Mouse (Mus musculus) layer of hippocampus, adult 2 months (tissue): Measurements from ENCODE around the gene Ptger2. TPM values are rescaled to one million over a fixed set of nuclear protein-coding genes. Genes with fewer than 3 reads are reported as not detected.
A peak's percentile ranks its signal among the peaks of the same experiment; 100 is the strongest.

ENCODE experiments used
- DNase-seq, 2 experiments: peaks; one replicate each; pipeline ENCODE4 v3.0.0; 2022; ENCODE audit warnings: low spot score in 2 of 2
- H3K27ac ChIP-seq: fragments of 200-600 bp; 2 replicates; pipeline ENCODE4 v1.8.1; 2022
- H3K4me3 ChIP-seq: fragments of 200-600 bp; 2 replicates; pipeline ENCODE4 v1.8.1; 2022; ENCODE audit warnings: mild to moderate bottlenecking
- CTCF ChIP-seq: fragments of 200-600 bp; conservative IDR thresholded peaks from 2 replicates; pipeline ENCODE4 v1.8.1; 2022; ENCODE audit warnings: antibody characterized with exemption, mild to moderate bottlenecking, moderate library complexity
- microRNA-seq, 2 experiments: library from miRNA; unstranded; fragments of <30 nt; microRNA quantifications; one replicate each; pipeline ENCODE4 v1.2.0; 2021
- total RNA-seq, 2 experiments: library from RNA; stranded (reverse); gene quantifications; 2 replicates each; pipeline ENCODE4 v1.2.3; 2021

Ptger2 gene
- total RNA-seq, 2 experiments from 2014 or later, result 0.13 to 0.37 TPM

DNA sequence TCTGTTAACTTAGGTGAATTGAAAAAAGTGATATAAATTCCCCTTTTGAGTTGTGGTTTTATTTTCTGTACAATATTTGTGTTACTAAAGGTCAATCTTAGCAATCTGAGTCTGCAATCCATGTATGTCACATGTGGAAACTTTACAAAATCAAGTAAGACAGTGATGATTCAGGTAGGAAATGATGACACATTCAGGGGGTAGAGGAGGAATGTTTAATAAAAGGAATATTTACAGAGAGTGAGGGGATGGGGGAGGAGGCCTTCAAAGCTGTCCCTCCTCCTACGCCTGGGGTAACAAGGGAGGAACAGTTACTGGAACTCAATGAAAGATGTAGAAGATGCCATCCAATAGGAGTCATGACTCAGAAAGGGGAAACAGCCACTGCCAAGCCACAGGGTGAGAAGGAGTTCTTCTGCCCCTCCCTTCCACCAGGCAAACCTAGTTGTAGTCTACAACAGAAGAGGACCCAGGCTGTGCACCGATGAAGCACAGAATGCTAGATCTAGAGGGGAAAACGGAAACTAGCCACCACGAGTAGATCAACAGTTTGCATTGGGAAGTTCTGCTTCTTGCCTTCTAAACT is 17.8 kb downstream of the Ptger2 start:
- TF ChIP-seq CTCF, result no peak
- H3K27ac ChIP-seq, result no peak overlapping the region
- H3K4me3 ChIP-seq, result no peak overlapping the region
- no peak for DNase-seq

DNA sequence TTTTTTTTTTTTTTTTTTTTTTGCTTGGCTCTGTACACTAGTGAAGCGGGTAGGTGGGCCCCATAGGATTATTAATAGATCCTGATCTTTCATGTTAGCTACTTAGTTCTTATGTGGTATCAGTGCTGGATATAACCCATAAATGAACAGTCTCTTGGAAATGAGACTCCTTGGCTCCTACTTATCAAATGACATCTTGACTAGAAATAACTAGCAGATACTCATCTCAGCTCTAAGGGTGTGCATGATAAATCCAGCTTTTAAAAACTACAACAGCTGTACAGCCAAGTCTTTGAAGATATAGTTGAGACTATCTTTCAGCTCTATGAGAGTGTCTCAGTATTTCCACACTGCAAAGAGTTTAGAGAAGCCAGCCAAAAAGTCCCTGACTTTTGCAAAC is 21.2 kb downstream of the Ptger2 start:
- no peak overlapping the region for H3K4me3 ChIP-seq
- TF ChIP-seq CTCF, result no peak
- DNase-seq, result no peak
- H3K27ac ChIP-seq, result no peak overlapping the region

DNA sequence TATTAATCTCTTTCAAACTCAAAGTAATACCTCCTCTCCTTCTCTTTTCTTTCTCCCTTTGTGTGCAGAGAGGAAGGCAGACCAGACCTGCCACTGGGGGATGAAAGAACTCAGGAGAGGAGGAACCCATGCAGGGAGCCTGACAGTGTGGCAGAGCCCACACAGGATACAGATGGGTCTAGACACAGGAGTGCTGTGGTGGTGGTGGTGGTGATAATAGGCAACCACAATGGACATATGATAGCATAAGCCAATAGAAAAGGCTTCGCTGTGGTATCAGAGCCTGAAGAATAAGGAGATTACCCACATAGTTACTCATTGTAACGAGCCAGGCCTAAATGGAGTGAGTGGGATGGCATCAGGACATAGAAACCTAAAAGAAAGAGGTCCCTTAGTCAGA is 23.3 kb downstream of the Ptger2 start:
- TF ChIP-seq CTCF, result no peak
- no peak for DNase-seq
- no peak overlapping the region for H3K4me3 ChIP-seq
- H3K27ac ChIP-seq, result no peak overlapping the region

- TF ChIP-seq CTCF, result no peak
- no peak overlapping the region for H3K4me3 ChIP-seq
- DNase-seq, result no peak
- no peak overlapping the region for H3K27ac ChIP-seq
These were observed 23.7 kb downstream of the Ptger2 start for GRCm38 (mm10) chr14:45011671-45012070.

- no peak for TF ChIP-seq CTCF
- Histone ChIP-seq H3K4me3 (no peak overlapping the region), H3K27ac (no peak overlapping the region)
- DNase-seq, result no peak
These were observed 33.6 kb downstream of the Ptger2 start for GRCm38 (mm10) chr14:45021551-45021950.

GRCm38 (mm10) chr14:45034293-45034692 is 46.3 kb downstream of the Ptger2 start:
- H3K27ac ChIP-seq, result no peak overlapping the region
- TF ChIP-seq CTCF, result no peak
- H3K4me3 ChIP-seq, result no peak overlapping the region
- no peak for DNase-seq

DNA sequence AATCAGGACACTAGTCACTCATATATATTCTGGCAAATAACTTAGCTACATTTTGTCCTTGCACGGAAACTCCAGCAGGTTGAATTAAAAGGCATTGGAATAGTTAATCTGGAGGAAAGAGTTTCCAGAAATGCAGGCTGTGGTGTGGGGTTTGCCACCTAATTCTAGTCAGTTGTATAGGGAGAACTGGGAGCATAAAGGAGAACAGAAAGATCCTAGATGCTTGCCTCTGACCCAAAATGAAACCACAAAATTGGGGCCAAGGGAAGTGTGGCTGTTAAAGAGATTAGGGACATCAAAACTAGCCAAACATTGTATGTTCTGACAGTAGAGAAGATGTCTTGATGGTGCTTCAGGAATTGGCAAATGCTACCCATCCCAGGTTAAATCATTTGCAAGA is 48.6 kb downstream of the Ptger2 start:
- TF ChIP-seq CTCF, result no peak
- H3K27ac ChIP-seq, result no peak overlapping the region
- no peak for DNase-seq
- H3K4me3 ChIP-seq, result no peak overlapping the region

- Histone ChIP-seq H3K4me3 (no peak overlapping the region), H3K27ac (no peak overlapping the region)
- no peak for DNase-seq
- TF ChIP-seq CTCF, result no peak
These were observed 50.1 kb downstream of the Ptger2 start for GRCm38 (mm10) chr14:45038052-45038451.

DNA sequence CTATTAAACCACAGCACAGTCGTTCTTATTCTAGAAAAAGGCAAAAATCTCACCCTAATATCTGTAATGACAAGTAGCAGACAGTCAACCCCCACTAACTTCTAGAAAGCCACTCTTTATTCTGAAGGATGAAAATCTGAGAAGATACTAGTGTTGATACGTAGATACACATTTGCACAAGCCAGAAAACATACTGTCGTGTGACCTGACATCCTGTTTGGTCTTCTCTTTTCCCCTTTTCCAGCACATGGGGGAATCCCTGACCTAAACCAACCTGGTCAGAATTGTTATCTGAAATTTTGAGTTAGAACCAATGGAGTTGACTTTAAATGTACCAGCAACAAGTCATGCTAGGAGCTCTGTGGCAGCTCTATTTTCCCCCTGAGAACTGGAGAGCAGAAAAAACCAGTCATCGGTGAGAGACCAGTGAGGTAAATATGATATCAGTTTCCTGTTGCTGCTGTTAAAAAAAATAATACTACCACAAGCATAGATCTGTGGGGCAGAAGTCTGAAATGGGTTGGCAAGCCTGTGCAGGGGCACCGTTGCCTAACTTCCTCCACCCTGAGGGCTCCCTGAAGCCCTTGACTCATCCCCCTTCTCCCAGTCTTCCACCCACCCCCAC is 53.0 kb downstream of the Ptger2 start:
- no peak for DNase-seq
- Histone ChIP-seq H3K4me3 (no peak overlapping the region), H3K27ac (no peak overlapping the region)
- TF ChIP-seq CTCF, result no peak

DNA sequence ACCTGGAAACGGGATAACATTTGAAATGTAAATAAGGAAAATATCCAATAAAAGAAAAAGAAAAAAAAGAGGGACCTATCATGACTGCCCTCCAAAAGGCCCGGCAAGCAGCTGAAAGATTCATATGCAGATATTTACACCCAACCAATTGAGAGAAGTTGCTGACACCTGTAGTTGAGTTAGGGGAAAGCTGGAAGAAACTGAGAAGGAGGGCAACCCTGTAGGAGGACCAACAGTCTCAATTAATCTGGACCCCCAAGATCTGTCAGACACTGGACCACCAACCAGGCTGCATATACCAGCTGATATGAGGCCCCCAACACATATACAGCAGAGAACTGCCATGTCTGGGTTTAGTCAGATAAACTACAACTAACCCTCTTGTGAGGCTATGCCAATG is 60.1 kb downstream of the Ptger2 start:
- H3K4me3 ChIP-seq, result no peak overlapping the region
- no peak overlapping the region for H3K27ac ChIP-seq
- DNase-seq, result no peak
- no peak for TF ChIP-seq CTCF

- no peak for TF ChIP-seq CTCF
- Histone ChIP-seq H3K27ac (peak overlapping the region; percentile 33; the same call in 1 of the 2 replicates), H3K4me3 (no peak overlapping the region)
- peak in 1 of 2 experiments; percentile 3 for DNase-seq
These were observed 61.9 kb downstream of the Ptger2 start for GRCm38 (mm10) chr14:45049689-45050418.

DNA sequence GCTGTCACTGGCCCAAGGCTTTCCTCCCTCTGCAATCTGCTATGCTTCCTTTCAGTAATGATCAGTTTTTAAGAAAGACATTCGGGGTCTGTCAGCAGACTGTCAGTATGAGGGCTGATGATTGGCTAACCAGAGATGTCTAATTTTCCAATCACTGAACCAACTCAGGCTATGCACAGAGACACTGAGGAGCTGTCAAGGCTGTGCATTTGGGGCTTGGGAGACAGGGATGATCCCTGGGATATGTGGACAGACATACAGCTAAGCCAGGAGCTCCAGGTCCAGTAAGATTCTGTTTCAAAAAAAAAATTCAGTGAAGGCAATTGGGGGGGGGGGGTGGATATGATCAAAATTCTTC is 62.4 kb downstream of the Ptger2 start:
- H3K4me3 ChIP-seq, result no peak overlapping the region
- peak overlapping the region; percentile 8; the same call in 1 of the 2 replicates for H3K27ac ChIP-seq
- no peak for TF ChIP-seq CTCF

DNA sequence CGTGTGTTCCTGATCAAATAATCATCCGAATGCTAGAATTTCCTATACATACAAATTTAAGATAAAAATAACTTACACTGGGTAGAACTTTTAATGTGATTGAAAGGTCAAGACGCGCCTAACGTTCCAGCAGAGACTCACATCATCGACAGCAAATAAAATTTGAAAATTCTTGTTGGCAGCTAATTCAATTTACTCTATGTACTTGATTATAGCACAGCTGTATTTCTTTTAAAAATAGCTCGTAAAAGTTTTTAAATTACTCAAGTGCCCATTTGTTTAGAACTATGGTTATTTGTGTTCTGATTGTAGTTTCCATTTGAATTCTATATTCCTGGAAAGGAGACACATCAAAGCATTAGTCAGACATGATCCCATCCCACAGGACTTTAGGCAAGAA is 63.1 kb downstream of the Ptger2 start:
- H3K27ac ChIP-seq, result no peak overlapping the region
- DNase-seq, result no peak
- H3K4me3 ChIP-seq, result no peak overlapping the region
- no peak for TF ChIP-seq CTCF

More for the DNA sequence above, 62.4 kb downstream of the Ptger2 start:
- DNase-seq, result no peak

Small RNAs within 50 kb of the gene (microRNA-seq; reads per million reads assigned to microRNA genes)
- gene Mir327, result 0 reads per million in 2 experiments

Other genes with a start within 250 kb of the Ptger2 start
- not detected for gene Gm8267, start 237.9 kb upstream of the Ptger2 start, total RNA-seq
- gene Ptgdr, start 128.8 kb upstream of the Ptger2 start, total RNA-seq, result under 1 TPM; 0.54 to 0.66 TPM
- 10 to 100 TPM; 23.3 to 23.4 TPM for gene Gpr137c, start 231.5 kb downstream of the Ptger2 start, total RNA-seq
- 10 to 100 TPM; 57.8 to 75.5 TPM for gene Txndc16, start 232.1 kb downstream of the Ptger2 start, total RNA-seq